14 mouse cellular contexts compared by ENCODE assay signal in genomic region chr3:29890764-29891163, GRCm38 (mm10).
A peak's percentile ranks its signal among the peaks of the same experiment; 100 is the strongest.
DNase-seq lines count a peak whose midpoint lies in the region; ATAC-seq and TF ChIP-seq lines count a peak whose summit lies in the region.
"Had no signal": no experiment of that assay in that cellular context is flagged by ENCODE, and none has a peak within 500 bp of the region (broad histone marks: within the 10 kb centered on the region; RNA-seq: fewer than 3 reads in every experiment).

No protein-coding gene starts in this region.

- no peak for TF ChIP-seq EP300 in lung, postnatal 0 days (IDR thresholded peaks at IDR 0.05)
- TF ChIP-seq EP300 in stomach, postnatal 0 days (optimal IDR thresholded peaks at IDR 0.05): no peak

- no peaks in the 10 kb centered on the region for H3K27me3 ChIP-seq in hindbrain, postnatal 0 days (ENCODE audit: insufficient read depth, low read length)
- no peaks in the 10 kb centered on the region for H3K27me3 ChIP-seq in hindbrain, embryonic 13.5 days
- no peaks in the 10 kb centered on the region for H3K27me3 ChIP-seq in lung, postnatal 0 days (replicated peaks; ENCODE audit: insufficient read depth, low read length)
- H3K27me3 ChIP-seq in stomach, postnatal 0 days (ENCODE audit: control insufficient read depth, insufficient read depth, low read length): no peaks in the 10 kb centered on the region
- no peaks in the 10 kb centered on the region for H3K27me3 ChIP-seq in forebrain, embryonic 14.5 days (replicated peaks; ENCODE audit: control insufficient read depth, insufficient read depth, low read length)
- H3K27me3 ChIP-seq: CH12.LX; embryonic facial prominence, embryonic 12.5 days had no signal

- peak; percentile 5 for DNase-seq in hindbrain, postnatal 0 days (ENCODE audit: low spot score)
- peak; percentile 70 for DNase-seq in lung, postnatal 0 days (ENCODE audit: low spot score)
- DNase-seq in lung, adult 2 months: no peak
- no peak for DNase-seq in stomach, postnatal 0 days (ENCODE audit: low spot score)
- DNase-seq in forebrain, embryonic 14.5 days (ENCODE audit: low spot score): no peak
- DNase-seq: cerebellum, adult 9-10 months; gastrocnemius, postnatal 14 days; kidney, adult 18-20 months; right cerebral cortex, adult 18-20 months had no signal

- H3K4me1 ChIP-seq in hindbrain, postnatal 0 days (ENCODE audit: insufficient read depth, low read length): no peaks in the 10 kb centered on the region
- no peaks in the 10 kb centered on the region for H3K4me1 ChIP-seq in hindbrain, embryonic 13.5 days (replicated peaks)
- H3K4me1 ChIP-seq in lung, postnatal 0 days (ENCODE audit: insufficient read depth, low read depth, low read length): no peaks in the 10 kb centered on the region
- no peaks in the 10 kb centered on the region for H3K4me1 ChIP-seq in lung, adult 2 months (ENCODE audit: control insufficient read depth, insufficient read depth, low read length)
- no peaks in the 10 kb centered on the region for H3K4me1 ChIP-seq in brown adipose tissue, adult 24 weeks (ENCODE audit: control insufficient read depth, insufficient read depth, insufficient read length, low read length)
- H3K4me1 ChIP-seq in stomach, postnatal 0 days (replicated peaks; ENCODE audit: control insufficient read depth, insufficient read depth): no peaks in the 10 kb centered on the region
- H3K4me1 ChIP-seq in forebrain, embryonic 14.5 days (ENCODE audit: control insufficient read depth, insufficient read depth, low read length): no peaks in the 10 kb centered on the region
- H3K4me1 ChIP-seq: embryonic facial prominence, embryonic 12.5 days had no signal

- H3K4me3 ChIP-seq in hindbrain, postnatal 0 days (ENCODE audit: low read length): no peak overlapping the region
- H3K4me3 ChIP-seq in hindbrain, embryonic 13.5 days: no peak overlapping the region
- no peak overlapping the region for H3K4me3 ChIP-seq in lung, postnatal 0 days (ENCODE audit: low read depth, low read length)
- H3K4me3 ChIP-seq in lung, adult 2 months (replicated peaks; ENCODE audit: extremely low read depth, low read depth, low read length): no peak overlapping the region
- peak overlapping the region; percentile 23 for H3K4me3 ChIP-seq in brown adipose tissue, adult 24 weeks (ENCODE audit: insufficient read depth, low read depth, low read length)
- no peak overlapping the region for H3K4me3 ChIP-seq in stomach, postnatal 0 days (ENCODE audit: low read depth, low read length)
- no peak overlapping the region for H3K4me3 ChIP-seq in forebrain, embryonic 14.5 days (ENCODE audit: low read depth, low read length)
- H3K4me3 ChIP-seq: embryonic facial prominence, embryonic 12.5 days had no signal

- no peak overlapping the region for H3K27ac ChIP-seq in hindbrain, postnatal 0 days
- H3K27ac ChIP-seq in hindbrain, embryonic 13.5 days: no peak overlapping the region
- H3K27ac ChIP-seq in lung, postnatal 0 days (ENCODE audit: low read length): no peak overlapping the region
- peak overlapping the region; percentile 23; the same call in 1 of the 2 replicates for H3K27ac ChIP-seq in brown adipose tissue, adult 24 weeks (replicated peaks; ENCODE audit: low read depth, low read length)
- H3K27ac ChIP-seq in stomach, postnatal 0 days (replicated peaks): no peak overlapping the region
- no peak overlapping the region for H3K27ac ChIP-seq in forebrain, embryonic 14.5 days (ENCODE audit: low read depth, low read length)
- H3K27ac ChIP-seq: embryonic facial prominence, embryonic 12.5 days had no signal

- WGBS in hindbrain, postnatal 0 days: 80% methylated on average over 4 of the region's 4 CpGs
- WGBS in hindbrain, embryonic 13.5 days: 87% methylated on average over 4 of the region's 4 CpGs
- WGBS in lung, postnatal 0 days: 56% methylated on average over 4 of the region's 4 CpGs
- WGBS in lung, adult 2 months: 54% methylated on average over 4 of the region's 4 CpGs
- 49% methylated on average over 4 of the region's 4 CpGs for WGBS in stomach, postnatal 0 days
- 86% methylated on average over 4 of the region's 4 CpGs for WGBS in forebrain, embryonic 14.5 days

- TF ChIP-seq POLR2A in lung, adult 2 months (IDR thresholded peaks at IDR 0.05; ENCODE audit: borderline replicate concordance, extremely low read depth, low read depth, low read length): no peak

- no peaks in the 10 kb centered on the region for H3K9me3 ChIP-seq in hindbrain, postnatal 0 days (ENCODE audit: low read length)
- H3K9me3 ChIP-seq in hindbrain, embryonic 13.5 days: no peaks in the 10 kb centered on the region
- H3K9me3 ChIP-seq in lung, postnatal 0 days (ENCODE audit: low read length): no peaks in the 10 kb centered on the region
- no peaks in the 10 kb centered on the region for H3K9me3 ChIP-seq in stomach, postnatal 0 days (ENCODE audit: control insufficient read depth, low read length)
- H3K9me3 ChIP-seq in forebrain, embryonic 14.5 days (replicated peaks; ENCODE audit: control insufficient read depth, low read length): no peaks in the 10 kb centered on the region
- H3K9me3 ChIP-seq: embryonic facial prominence, embryonic 12.5 days had no signal

- no peaks in the 10 kb centered on the region for H3K36me3 ChIP-seq in hindbrain, postnatal 0 days (ENCODE audit: insufficient read depth, low read length)
- no peaks in the 10 kb centered on the region for H3K36me3 ChIP-seq in hindbrain, embryonic 13.5 days
- H3K36me3 ChIP-seq in lung, postnatal 0 days (ENCODE audit: insufficient read depth, low read length): no peaks in the 10 kb centered on the region
- no peaks in the 10 kb centered on the region for H3K36me3 ChIP-seq in stomach, postnatal 0 days (ENCODE audit: control insufficient read depth, insufficient read depth, low read length)
- no peaks in the 10 kb centered on the region for H3K36me3 ChIP-seq in forebrain, embryonic 14.5 days (ENCODE audit: control insufficient read depth, insufficient read depth, low read length)
- H3K36me3 ChIP-seq: embryonic facial prominence, embryonic 12.5 days had no signal

- TF ChIP-seq CTCF in hindbrain, postnatal 0 days (IDR thresholded peaks at IDR 0.05; ENCODE audit: low read depth): peak; percentile 40
- peak; percentile 57 for TF ChIP-seq CTCF in lung, postnatal 0 days (IDR thresholded peaks at IDR 0.05)
- TF ChIP-seq CTCF in lung, adult 2 months (IDR thresholded peaks at IDR 0.05; ENCODE audit: insufficient read depth, low read length): no peak
- TF ChIP-seq CTCF in stomach, postnatal 0 days (IDR thresholded peaks at IDR 0.05; ENCODE audit: low read depth): peak; percentile 66

- ATAC-seq in hindbrain, postnatal 0 days: no peak
- no peak for ATAC-seq in hindbrain, embryonic 13.5 days (ENCODE audit: low FRiP score)
- no peak for ATAC-seq in lung, postnatal 0 days
- no peak for ATAC-seq in stomach, postnatal 0 days (ENCODE audit: low FRiP score, low TSS enrichment)
- ATAC-seq in forebrain, embryonic 14.5 days: no peak

- H3K4me2 ChIP-seq in hindbrain, postnatal 0 days (ENCODE audit: low read depth, low read length): no peak overlapping the region
- no peak overlapping the region for H3K4me2 ChIP-seq in hindbrain, embryonic 13.5 days
- H3K4me2 ChIP-seq in lung, postnatal 0 days (replicated peaks; ENCODE audit: low read depth, low read length): no peak overlapping the region
- H3K4me2 ChIP-seq in stomach, postnatal 0 days (replicated peaks; ENCODE audit: low read depth): no peak overlapping the region
- H3K4me2 ChIP-seq in forebrain, embryonic 14.5 days (ENCODE audit: low read length): no peak overlapping the region
- H3K4me2 ChIP-seq: embryonic facial prominence, embryonic 12.5 days; heart, embryonic 11.5 days had no signal

- no peak overlapping the region for H3K9ac ChIP-seq in hindbrain, postnatal 0 days (replicated peaks; ENCODE audit: low read length)
- H3K9ac ChIP-seq in hindbrain, embryonic 13.5 days: no peak overlapping the region
- no peak overlapping the region for H3K9ac ChIP-seq in lung, postnatal 0 days (replicated peaks; ENCODE audit: low read depth)
- no peak overlapping the region for H3K9ac ChIP-seq in stomach, postnatal 0 days (ENCODE audit: low read length)
- no peak overlapping the region for H3K9ac ChIP-seq in forebrain, embryonic 14.5 days (ENCODE audit: low read length)
- H3K9ac ChIP-seq: embryonic facial prominence, embryonic 12.5 days had no signal

Comparison
In these comparisons a context has a peak if more than half of its experiments do, and no peak if none do; other contexts are left out.
1. DNase-seq: peak in hindbrain, postnatal 0 days (single experiment) and lung, postnatal 0 days (single experiment); none in lung, adult 2 months (single experiment), stomach, postnatal 0 days (single experiment) and forebrain, embryonic 14.5 days (single experiment).